Mouse (Mus musculus): ENCODE measurements around the gene Fgfr2.
A peak's percentile ranks its signal among the peaks of the same experiment; 100 is the strongest.
"Not testable (repeated sequence)": the region's sequence is repeated elsewhere in the genome, so short reads cannot be mapped to it uniquely, and the experiment has no call there.

The Fgfr2 gene

GRCm38 (mm10) chr7:131133181-131133580, 1990.0 kb downstream of the Fgfr2 start:
- no peak for DNase-seq (ENCODE audit: low spot score)

GRCm38 (mm10) chr7:131130021-131130420, 1993.1 kb downstream of the Fgfr2 start:
- DNase-seq (ENCODE audit: low spot score) = no peak

DNA sequence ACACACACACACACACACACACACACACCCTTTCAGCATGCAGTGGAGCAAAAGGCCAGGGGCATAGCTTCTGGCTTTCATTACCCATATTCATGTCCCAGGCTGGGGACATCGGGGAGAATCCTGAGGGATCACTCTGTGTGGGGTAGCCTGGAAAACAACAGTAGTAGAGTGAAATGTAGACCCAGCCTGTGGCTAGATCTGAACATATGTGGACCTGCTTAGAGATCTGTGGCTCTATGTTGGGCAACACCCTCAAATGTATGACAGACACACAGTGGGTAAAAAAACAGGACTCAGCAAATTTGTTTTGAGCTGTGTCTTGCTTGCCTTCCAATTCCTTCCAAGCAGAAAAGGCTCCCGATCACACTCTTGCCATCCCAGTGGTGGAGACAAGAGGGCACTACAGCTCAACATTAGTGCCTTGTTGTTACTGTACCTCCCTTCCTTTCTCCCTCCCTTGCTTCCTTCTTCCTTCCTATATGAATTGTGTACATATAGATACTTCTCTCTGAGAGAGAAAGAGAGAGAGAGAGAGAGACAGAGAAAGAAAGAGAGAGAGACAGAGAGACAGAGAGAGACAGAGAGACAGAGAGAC, 2000.8 kb downstream of the Fgfr2 start:
- no peak for DNase-seq (ENCODE audit: low spot score)

GRCm38 (mm10) chr7:131114434-131114833, 2008.7 kb downstream of the Fgfr2 start:
- no peak for DNase-seq (ENCODE audit: low spot score)

DNA sequence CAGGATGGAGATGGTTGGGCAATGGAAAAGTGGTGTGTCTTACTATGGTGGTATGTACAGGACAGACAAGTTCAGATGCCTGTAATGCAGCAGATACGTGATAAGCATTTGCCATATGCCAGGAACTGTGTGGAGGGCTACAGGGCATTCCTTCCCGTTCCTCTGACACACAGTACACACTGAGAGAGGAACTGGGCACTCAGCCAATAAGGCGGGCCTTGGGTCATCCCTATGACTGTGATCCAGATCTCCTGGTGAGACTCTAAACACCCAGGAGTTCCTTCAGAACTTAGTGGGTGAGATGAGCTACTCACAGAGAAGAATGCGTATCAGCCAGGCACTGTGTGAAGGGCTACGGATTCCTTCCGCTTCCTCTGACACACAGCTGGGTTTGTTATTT, 2009.5 kb downstream of the Fgfr2 start:
- DNase-seq (ENCODE audit: low spot score) = no peak

- DNase-seq (ENCODE audit: low spot score) = peak; percentile 65
These were observed 2010.7 kb downstream of the Fgfr2 start for GRCm38 (mm10) chr7:131112486-131112885.

DNA sequence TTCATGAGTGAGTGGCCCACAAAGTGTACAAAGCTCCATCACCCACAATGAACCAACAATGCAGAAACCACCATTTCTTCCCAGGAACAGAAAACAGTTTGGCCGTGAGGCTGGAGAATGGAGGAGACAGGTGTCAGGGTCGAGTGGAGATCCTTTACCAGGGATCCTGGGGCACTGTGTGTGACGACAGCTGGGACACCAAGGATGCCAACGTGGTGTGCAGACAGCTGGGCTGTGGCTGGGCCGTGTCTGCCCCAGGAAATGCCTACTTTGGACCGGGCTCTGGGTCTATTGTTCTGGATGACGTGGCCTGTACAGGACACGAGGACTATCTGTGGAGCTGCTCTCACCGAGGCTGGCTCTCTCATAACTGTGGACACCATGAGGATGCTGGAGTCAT, 2040.7 kb downstream of the Fgfr2 start:
- DNase-seq (ENCODE audit: low spot score) = not testable (repeated sequence)

GRCm38 (mm10) chr7:131075956-131076355, 2047.2 kb downstream of the Fgfr2 start:
- DNase-seq (ENCODE audit: low spot score) = no peak

DNA sequence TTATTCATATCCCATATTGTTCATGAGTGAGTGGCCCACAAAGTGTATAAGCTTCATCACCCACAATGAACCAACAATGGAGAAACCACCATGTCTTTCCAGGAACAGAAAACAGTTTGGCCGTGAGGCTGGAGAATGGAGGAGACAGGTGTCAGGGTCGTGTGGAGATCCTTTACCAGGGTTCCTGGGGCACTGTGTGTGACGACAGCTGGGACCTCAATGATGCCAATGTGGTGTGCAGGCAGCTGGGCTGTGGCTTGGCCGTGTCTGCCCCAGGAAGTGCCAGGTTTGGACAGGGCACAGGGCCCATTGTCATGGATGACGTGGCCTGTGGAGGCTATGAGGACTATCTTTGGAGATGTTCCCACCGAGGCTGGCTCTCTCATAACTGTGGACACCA, 2049.1 kb downstream of the Fgfr2 start:
- not testable (repeated sequence) for DNase-seq (ENCODE audit: low spot score)

- DNase-seq (ENCODE audit: low spot score) = not testable (repeated sequence)
These were observed 2049.7 kb downstream of the Fgfr2 start for GRCm38 (mm10) chr7:131073476-131073875.

DNA sequence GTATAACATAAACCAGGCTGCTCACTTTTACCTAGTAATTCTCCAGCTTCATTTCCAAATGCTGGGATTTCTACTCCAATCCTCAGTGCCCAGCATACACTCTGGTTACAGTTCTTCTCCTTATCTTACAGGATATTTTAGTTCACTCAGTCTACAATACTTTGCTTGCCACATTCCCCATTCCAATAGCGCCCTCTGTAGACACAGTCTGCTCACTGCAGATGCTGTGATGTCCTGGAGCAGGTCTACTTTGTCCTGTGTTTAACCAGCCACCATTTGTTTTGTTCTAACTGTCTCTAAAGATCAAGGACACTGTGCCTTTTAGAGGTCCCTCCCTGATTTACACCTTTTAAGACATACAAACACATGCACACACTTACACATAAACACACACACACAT, 2055.0 kb downstream of the Fgfr2 start:
- not testable (repeated sequence) for DNase-seq (ENCODE audit: low spot score)

- no peak for DNase-seq (ENCODE audit: low spot score)
These were observed 2060.6 kb downstream of the Fgfr2 start for GRCm38 (mm10) chr7:131062541-131062940.

GRCm38 (mm10) chr7:131059808-131060207, 2063.3 kb downstream of the Fgfr2 start:
- DNase-seq (ENCODE audit: low spot score) = not testable (repeated sequence)

GRCm38 (mm10) chr7:131057918-131058317, 2065.2 kb downstream of the Fgfr2 start:
- DNase-seq (ENCODE audit: low spot score) = not testable (repeated sequence)

- DNase-seq (ENCODE audit: low spot score) = no peak
These were observed 2068.3 kb downstream of the Fgfr2 start for GRCm38 (mm10) chr7:131054808-131055370.

- DNase-seq (ENCODE audit: low spot score) = not testable (repeated sequence)
These were observed 2073.3 kb downstream of the Fgfr2 start for GRCm38 (mm10) chr7:131049829-131050228.

GRCm38 (mm10) chr7:131045258-131045835, 2077.8 kb downstream of the Fgfr2 start:
- not testable (repeated sequence) for DNase-seq (ENCODE audit: low spot score)

GRCm38 (mm10) chr7:131042657-131043056, 2080.5 kb downstream of the Fgfr2 start:
- no peak for DNase-seq (ENCODE audit: low spot score)

DNA sequence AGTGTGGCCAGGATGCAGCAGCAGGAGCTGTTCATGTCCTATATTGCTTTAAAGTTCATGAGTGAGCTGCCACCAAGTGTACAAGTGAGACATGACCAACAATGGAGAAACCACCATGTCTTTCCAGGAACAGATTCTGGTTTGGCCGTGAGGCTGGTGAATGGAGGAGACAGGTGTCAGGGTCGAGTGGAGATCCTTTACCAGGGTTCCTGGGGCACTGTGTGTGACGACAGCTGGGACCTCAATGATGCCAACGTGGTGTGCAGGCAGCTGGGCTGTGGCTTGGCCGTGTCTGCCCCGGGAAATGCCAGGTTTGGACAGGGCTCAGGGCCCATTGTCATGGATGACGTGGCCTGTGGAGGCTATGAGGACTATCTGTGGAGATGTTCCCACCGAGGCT, 2082.4 kb downstream of the Fgfr2 start:
- DNase-seq (ENCODE audit: low spot score) = not testable (repeated sequence)

- no peak for DNase-seq (ENCODE audit: low spot score)
These were observed 2086.1 kb downstream of the Fgfr2 start for GRCm38 (mm10) chr7:131037083-131037482.

DNA sequence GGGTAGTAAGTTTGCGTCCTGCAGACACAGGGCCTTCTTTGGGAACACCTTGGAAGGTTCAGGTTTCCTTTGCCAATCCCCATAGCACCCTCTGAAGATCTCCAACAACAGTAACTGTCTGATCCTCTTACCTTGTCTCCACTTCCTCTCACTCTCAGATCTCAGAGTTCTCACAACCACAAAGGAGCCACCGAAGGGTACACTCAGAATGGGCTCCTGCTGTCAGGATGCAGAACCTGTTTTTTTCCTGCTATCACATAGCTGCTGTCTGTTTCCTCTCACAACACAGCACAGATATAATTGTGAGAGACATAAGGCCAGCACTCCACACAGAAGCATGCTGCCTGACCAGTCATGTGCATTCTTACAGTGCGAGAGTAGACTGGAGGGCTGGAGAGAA, 2086.8 kb downstream of the Fgfr2 start:
- no peak for DNase-seq (ENCODE audit: low spot score)

- no peak for DNase-seq (ENCODE audit: low spot score)
These were observed 2091.4 kb downstream of the Fgfr2 start, which contains the start of gene Dmbt1 for GRCm38 (mm10) chr7:131031755-131032154. TSS of gene Dmbt1 (plus strand) at chr7:131032053.

- DNase-seq (ENCODE audit: low spot score) = no peak
These were observed 2095.6 kb downstream of the Fgfr2 start for GRCm38 (mm10) chr7:131027557-131027956.

- no peak for DNase-seq (ENCODE audit: low spot score)
These were observed 2098.3 kb downstream of the Fgfr2 start for GRCm38 (mm10) chr7:131024807-131025206.
